Mouse (Mus musculus): Measurements from ENCODE around the gene Prdx6b. TPM values are rescaled to one million over a fixed set of nuclear protein-coding genes. Genes with fewer than 3 reads are reported as not detected.

The Prdx6b gene
- total RNA-seq, 2 experiments from 2014 or later, result not detected

DNA sequence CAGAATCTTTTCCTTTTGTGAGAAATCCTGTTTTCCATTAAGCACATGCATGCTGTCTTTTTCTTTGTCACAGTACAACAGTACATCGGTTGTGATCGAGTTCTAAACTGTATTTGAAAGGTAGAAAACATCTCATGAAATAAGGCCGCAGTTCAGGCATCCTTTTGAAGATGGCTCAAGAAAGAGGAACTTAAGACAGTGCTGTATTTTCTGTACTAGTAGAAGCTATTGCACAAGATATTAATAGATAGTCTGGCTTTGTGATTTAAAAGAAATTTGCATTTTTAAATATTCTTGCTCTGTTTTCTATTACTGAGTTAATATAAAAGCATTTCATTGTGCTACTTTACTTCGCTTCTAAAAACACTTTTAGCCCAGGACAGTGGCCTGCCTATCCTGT lies 30.6 kb downstream of the Prdx6b start:
- no peak for DNase-seq (ENCODE audit: low spot score in 2 of 2)

DNA sequence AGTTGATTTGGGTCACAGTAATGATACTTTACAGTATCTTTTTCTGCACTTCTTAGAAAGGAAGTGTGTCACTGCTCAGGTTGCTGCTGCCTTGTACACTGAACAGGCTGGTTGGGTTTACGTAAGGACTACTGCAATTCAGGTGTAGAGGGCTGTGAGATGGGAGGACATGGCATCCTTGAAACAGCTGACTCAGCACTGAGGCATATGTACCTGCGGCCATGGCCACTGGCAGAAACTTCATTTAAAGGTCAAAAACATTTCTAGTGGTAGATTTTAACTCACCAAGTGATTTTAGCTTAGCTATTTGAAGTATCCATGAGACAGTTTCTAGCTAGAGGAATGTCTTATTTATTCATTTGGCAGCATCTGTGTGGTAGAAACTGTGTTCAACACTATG lies 33.5 kb downstream of the Prdx6b start:
- no peak for DNase-seq (ENCODE audit: low spot score in 2 of 2)

DNA sequence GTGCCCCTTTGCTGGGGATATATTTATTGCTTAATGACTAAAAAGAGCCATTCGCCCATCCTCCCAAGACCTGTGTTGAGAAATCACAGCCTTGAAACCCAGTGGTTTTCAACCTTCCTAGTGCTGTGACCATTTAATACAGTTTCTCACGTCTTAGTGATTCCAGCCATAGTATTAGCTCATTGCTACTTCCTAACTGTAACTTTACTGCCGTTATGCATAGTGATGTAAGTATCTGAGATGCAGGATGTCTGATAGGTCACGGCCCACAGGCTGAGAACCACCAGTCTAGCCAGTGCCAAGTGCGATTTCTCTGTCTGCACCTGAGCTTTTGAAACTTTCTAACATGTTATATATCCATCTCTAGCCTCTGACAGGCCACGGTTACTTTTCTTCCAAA lies 35.0 kb downstream of the Prdx6b start:
- no peak for DNase-seq (ENCODE audit: low spot score in 2 of 2)

DNA sequence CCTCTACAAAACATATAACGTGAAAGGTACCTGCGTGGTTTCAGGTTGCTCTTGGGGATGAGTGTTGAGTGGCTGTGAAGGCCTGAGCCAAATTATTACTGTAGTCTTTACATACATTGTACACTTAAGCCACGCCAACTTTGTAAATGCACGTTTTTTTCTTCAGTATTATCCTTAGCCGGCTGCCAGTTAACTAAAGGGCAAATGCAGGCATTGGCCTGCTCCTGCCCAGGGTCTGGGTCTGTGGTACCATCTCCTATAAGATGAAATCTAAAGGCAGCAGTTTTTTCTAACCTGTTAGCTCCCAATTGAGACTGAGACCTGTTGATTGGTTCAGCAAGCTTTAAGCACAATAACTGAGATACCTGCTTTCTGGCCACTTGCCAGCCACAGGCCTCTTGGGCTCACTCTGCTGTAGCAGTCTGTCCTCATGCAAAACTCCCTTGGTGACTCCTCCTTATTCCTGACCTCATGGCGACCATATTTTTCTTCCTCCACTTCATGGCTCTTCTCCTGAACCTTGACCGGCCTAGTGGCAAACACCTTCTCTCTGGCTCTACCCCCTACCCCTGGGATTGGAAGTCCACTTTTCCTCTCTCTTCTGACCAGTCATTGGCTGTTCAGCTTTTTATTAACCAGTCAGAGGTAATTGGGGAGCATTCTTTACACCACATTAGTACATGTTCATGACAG lies 36.8 kb downstream of the Prdx6b start:
- DNase-seq (ENCODE audit: low spot score in 2 of 2), result no peak

DNA sequence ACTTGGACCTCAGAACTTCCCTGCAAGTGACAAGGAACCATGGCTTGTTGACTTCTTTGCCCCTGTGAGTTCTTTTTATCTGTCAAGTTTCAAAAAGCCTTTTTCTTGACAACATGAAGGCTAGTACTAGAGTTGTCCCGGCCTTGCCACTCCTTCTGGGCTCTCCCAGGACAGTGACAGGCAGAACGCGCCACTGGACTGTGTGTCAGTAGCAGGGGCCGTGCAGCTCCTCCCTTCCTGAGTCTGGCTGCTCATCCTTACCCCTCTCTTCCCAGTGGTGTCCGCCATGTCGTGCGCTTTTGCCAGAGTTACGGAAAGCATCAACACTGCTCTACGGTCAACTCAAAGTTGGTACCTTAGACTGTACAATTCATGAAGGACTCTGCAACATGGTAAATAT lies 48.3 kb downstream of the Prdx6b start:
- no peak for DNase-seq (ENCODE audit: low spot score in 2 of 2)

Other genes with a start within 250 kb of the Prdx6b start
- 100 to 1,000 TPM; 128 to 147 TPM for gene Pde1a, start 163.0 kb upstream of the Prdx6b start, total RNA-seq (2021)
- 10 to 100 TPM; 63.9 to 76.0 TPM for gene Dnajc10, start 23.0 kb downstream of the Prdx6b start, total RNA-seq (2021)
- gene Frzb, start 155.2 kb downstream of the Prdx6b start, total RNA-seq (2021), result 10 to 100 TPM; 16.8 to 17.6 TPM